Mouse (Mus musculus): ENCODE data around the gene Zic4.

Zic4 gene

GRCm38 (mm10) chr9:91363814-91364126 is 1.6 kb downstream of the Zic4 start:
- DNase-seq (ENCODE audit: low spot score in 2 of 2), result no peak

GRCm38 (mm10) chr9:91364127-91364970 is 2.1 kb downstream of the Zic4 start:
- peak in 1 of 2 experiments; percentile 64 for DNase-seq (ENCODE audit: low spot score in 2 of 2)

- DNase-seq (ENCODE audit: low spot score in 2 of 2), result peak in 1 of 2 experiments; percentile 53
These were observed 2.8 kb downstream of the Zic4 start for GRCm38 (mm10) chr9:91364971-91365501.

- peak in 1 of 2 experiments; percentile 26 for DNase-seq (ENCODE audit: low spot score in 2 of 2)
These were observed 3.5 kb downstream of the Zic4 start, which contains the start of gene Zic1 for GRCm38 (mm10) chr9:91365664-91366063. Gene Zic1 (minus strand): TSS chr9:91365810.

GRCm38 (mm10) chr9:91366226-91366998 is 4.2 kb downstream of the Zic4 start:
- no peak for DNase-seq (ENCODE audit: low spot score in 2 of 2)

GRCm38 (mm10) chr9:91366999-91367811 is 5.0 kb downstream of the Zic4 start:
- no peak for DNase-seq (ENCODE audit: low spot score in 2 of 2)

- DNase-seq (ENCODE audit: low spot score in 2 of 2), result no peak
These were observed 5.9 kb downstream of the Zic4 start for GRCm38 (mm10) chr9:91368150-91368549.

GRCm38 (mm10) chr9:91368946-91369292 is 6.7 kb downstream of the Zic4 start:
- no peak for DNase-seq (ENCODE audit: low spot score in 2 of 2)

- no peak for DNase-seq (ENCODE audit: low spot score in 2 of 2)
These were observed 7.2 kb downstream of the Zic4 start for GRCm38 (mm10) chr9:91369293-91369991.

GRCm38 (mm10) chr9:91370191-91370708 is 8.0 kb downstream of the Zic4 start:
- DNase-seq (ENCODE audit: low spot score in 2 of 2), result peak in 1 of 2 experiments; percentile 51

- no peak for DNase-seq (ENCODE audit: low spot score in 2 of 2)
These were observed 8.8 kb downstream of the Zic4 start for GRCm38 (mm10) chr9:91371011-91371410.

GRCm38 (mm10) chr9:91371608-91372007 is 9.4 kb downstream of the Zic4 start:
- DNase-seq (ENCODE audit: low spot score in 2 of 2), result no peak

GRCm38 (mm10) chr9:91373811-91374575 is 11.8 kb downstream of the Zic4 start:
- DNase-seq (ENCODE audit: low spot score in 2 of 2), result no peak

GRCm38 (mm10) chr9:91374665-91375064 is 12.5 kb downstream of the Zic4 start:
- no peak for DNase-seq (ENCODE audit: low spot score in 2 of 2)

- DNase-seq (ENCODE audit: low spot score in 2 of 2), result no peak
These were observed 15.0 kb downstream of the Zic4 start for GRCm38 (mm10) chr9:91377036-91377872.

GRCm38 (mm10) chr9:91377873-91378150 is 15.6 kb downstream of the Zic4 start:
- DNase-seq (ENCODE audit: low spot score in 2 of 2), result no peak

- peak in 1 of 2 experiments; percentile 58 for DNase-seq (ENCODE audit: low spot score in 2 of 2)
These were observed 16.4 kb downstream of the Zic4 start for GRCm38 (mm10) chr9:91378411-91379299.

- no peak for DNase-seq (ENCODE audit: low spot score in 2 of 2)
These were observed 17.1 kb downstream of the Zic4 start for GRCm38 (mm10) chr9:91379300-91379635.

Measured in spleen, postnatal 4 days (tissue).